Mouse (Mus musculus) layer of hippocampus, postnatal 14 days (tissue): ENCODE results near the gene Apol7b. TPM values are rescaled to one million over a fixed set of nuclear protein-coding genes. Genes with fewer than 3 reads are reported as not detected.
"Not testable (repeated sequence)": the region's sequence is repeated elsewhere in the genome, so short reads cannot be mapped to it uniquely, and the experiment has no call there.

ENCODE experiments used
- DNase-seq, 2 experiments: peaks; one replicate each; pipeline ENCODE4 v3.0.0; 2021 to 2022; ENCODE audit warnings: low spot score in 2 of 2, mixed read lengths in 1 of 2
- long read RNA-seq, 2 experiments: library from polyadenylated mRNA; stranded (forward); transcript quantifications; one replicate each; pipeline ENCODE4 v2.0.0; 2021
- total RNA-seq, 2 experiments: library from RNA; stranded (reverse); gene quantifications; 2 replicates each; pipeline ENCODE4 v1.2.3; 2021

Gene Apol7b
- total RNA-seq: not detected
- long read RNA-seq, experiment 1: 0 reads
- long read RNA-seq, experiment 2: 0 reads

- DNase-seq: not testable (repeated sequence)
These were observed at the start of gene Apol7b for GRCm38 (mm10) chr15:77447392-77447791. Gene Apol7b, minus strand, starts transcription at chr15:77447492.

GRCm38 (mm10) chr15:77494694-77495093, 47.4 kb upstream of the Apol7b start:
- not testable (repeated sequence) for DNase-seq

GRCm38 (mm10) chr15:77493181-77493580, 45.9 kb upstream of the Apol7b start:
- not testable (repeated sequence) for DNase-seq

GRCm38 (mm10) chr15:77482140-77482794, 35.0 kb upstream of the Apol7b start:
- DNase-seq: no peak

GRCm38 (mm10) chr15:77476693-77477092, 29.4 kb upstream of the Apol7b start, which contains the start of gene Apol10a:
Gene Apol10a, plus strand, starts transcription at chr15:77477047.
- not testable (repeated sequence) for DNase-seq

GRCm38 (mm10) chr15:77474699-77475390, 27.6 kb upstream of the Apol7b start:
- not testable (repeated sequence) for DNase-seq

GRCm38 (mm10) chr15:77449927-77450326, 2.6 kb upstream of the Apol7b start:
- not testable (repeated sequence) for DNase-seq

GRCm38 (mm10) chr15:77445668-77446067, 1.6 kb downstream of the Apol7b start:
- DNase-seq: not testable (repeated sequence)

GRCm38 (mm10) chr15:77444746-77445145, 2.5 kb downstream of the Apol7b start:
- peak; percentile 7 to 35 for DNase-seq

GRCm38 (mm10) chr15:77428690-77429448, 18.4 kb downstream of the Apol7b start:
- DNase-seq: not testable (repeated sequence)

GRCm38 (mm10) chr15:77422925-77423324, 24.4 kb downstream of the Apol7b start:
- DNase-seq: not testable (repeated sequence)

- DNase-seq: not testable (repeated sequence)
These were observed 27.6 kb downstream of the Apol7b start for GRCm38 (mm10) chr15:77419657-77420056.

- not testable (repeated sequence) for DNase-seq
These were observed 30.5 kb downstream of the Apol7b start for GRCm38 (mm10) chr15:77416655-77417333.

- DNase-seq: not testable (repeated sequence)
These were observed 31.6 kb downstream of the Apol7b start for GRCm38 (mm10) chr15:77415653-77416052.

GRCm38 (mm10) chr15:77412695-77413094, 34.6 kb downstream of the Apol7b start:
- DNase-seq: not testable (repeated sequence)

GRCm38 (mm10) chr15:77411035-77411434, 36.3 kb downstream of the Apol7b start, which contains the start of gene Apol9a:
Gene Apol9a, minus strand, starts transcription at chr15:77411135.
- not testable (repeated sequence) for DNase-seq

GRCm38 (mm10) chr15:77406370-77406769, 40.9 kb downstream of the Apol7b start:
- DNase-seq: not testable (repeated sequence)

- not testable (repeated sequence) for DNase-seq
These were observed 48.3 kb downstream of the Apol7b start, which contains the start of gene Apol7a for GRCm38 (mm10) chr15:77399027-77399426. Gene Apol7a, minus strand, starts transcription at chr15:77399110.

GRCm38 (mm10) chr15:77397450-77398132, 49.7 kb downstream of the Apol7b start:
- DNase-seq: not testable (repeated sequence)

- DNase-seq: not testable (repeated sequence)
These were observed 53.5 kb downstream of the Apol7b start for GRCm38 (mm10) chr15:77393832-77394231.
